Mouse (Mus musculus) activated CD4-positive, CD25-positive, alpha-beta regulatory T cell, adult 4 months (primary cell): ENCODE results near the gene Fstl1. TPM values are rescaled to one million over a fixed set of nuclear protein-coding genes. Genes with fewer than 3 reads are reported as not detected.

ENCODE experiments used
- ATAC-seq: one replicate; pipeline ENCODE4 v1.8.0; 2017
- polyA plus RNA-seq, 2 experiments: library from polyadenylated mRNA; unstranded; fragments of 100-300 nt; shearing (Covaris generic); gene quantifications; one replicate each; pipeline ENCODE4 v1.2.1; 2017

The Fstl1 gene
- polyA plus RNA-seq, 2 experiments from 2014 or later = 0.62 TPM; not detected in 1

DNA sequence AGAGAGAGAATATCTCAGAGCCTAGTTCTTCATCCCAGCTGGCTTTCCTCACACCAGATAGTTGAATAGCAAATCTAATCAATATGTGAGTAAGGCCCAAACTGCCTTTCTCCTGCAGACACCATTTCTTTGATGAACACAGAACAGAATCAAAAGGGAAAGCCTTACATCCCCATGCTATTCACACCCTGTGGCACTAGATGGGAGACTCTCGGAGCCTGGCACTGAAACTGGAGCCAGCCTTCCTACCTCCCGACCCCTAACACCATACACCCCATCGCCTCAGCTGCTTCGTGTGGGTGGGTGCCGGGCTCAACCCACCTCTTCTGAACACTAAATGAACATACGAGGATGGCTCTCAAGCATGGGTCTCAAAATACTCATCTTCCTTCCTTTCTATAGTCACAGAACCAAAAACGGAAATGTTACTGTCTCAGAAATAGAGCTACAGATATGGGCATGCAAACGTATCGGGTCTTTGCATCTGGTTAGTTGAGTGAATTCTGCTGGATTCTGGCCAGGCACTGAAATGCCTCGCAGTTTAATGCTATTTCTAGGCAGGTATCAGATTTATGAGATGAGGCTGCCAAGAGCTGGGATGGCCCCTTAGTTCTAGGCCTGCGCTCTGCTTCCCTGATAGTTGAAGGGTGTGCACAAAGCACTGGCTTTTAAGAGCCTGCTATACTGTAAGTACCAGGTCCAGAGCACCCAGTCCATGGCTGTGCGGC is 48.3 kb downstream of the Fstl1 start:
- ATAC-seq = no peak

DNA sequence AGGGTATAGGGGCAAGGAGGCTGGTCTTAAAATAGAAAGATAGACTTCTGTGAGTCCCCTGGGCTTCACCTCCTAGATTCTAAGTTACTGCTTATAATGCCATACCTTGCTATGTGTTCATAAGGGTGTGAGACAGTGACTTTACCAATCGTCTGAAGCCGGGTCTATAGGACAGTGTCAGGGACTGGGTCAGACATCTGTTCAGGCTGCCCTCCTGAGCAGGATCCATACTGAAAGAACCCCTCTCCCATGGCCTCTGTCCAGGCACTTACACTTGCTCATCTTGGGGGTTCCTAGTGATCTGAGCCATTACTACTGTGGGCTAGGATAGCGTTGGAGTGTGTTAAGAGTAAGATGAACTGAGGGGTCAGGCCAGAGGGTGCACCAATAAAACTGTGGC is 49.6 kb downstream of the Fstl1 start:
- no peak for ATAC-seq

DNA sequence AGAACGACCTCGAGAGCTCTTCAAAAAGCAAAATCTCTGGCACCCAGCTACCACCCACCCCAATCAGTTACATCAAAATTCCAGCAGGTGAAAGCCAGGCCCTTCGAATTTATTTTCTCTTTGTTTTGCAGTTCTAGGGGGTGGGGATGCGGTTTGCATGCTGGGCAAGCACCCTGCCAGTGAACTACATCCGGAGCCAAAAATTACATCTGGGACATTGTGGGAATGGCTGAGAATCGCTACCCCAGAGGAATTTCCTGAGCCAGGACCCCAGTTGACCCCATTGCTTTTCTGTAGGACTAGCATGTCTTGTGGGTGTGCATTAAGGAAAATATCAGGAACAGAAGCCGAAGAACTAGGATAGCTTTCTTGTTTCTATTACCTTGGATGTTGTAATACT is 54.4 kb downstream of the Fstl1 start:
- ATAC-seq = no peak

DNA sequence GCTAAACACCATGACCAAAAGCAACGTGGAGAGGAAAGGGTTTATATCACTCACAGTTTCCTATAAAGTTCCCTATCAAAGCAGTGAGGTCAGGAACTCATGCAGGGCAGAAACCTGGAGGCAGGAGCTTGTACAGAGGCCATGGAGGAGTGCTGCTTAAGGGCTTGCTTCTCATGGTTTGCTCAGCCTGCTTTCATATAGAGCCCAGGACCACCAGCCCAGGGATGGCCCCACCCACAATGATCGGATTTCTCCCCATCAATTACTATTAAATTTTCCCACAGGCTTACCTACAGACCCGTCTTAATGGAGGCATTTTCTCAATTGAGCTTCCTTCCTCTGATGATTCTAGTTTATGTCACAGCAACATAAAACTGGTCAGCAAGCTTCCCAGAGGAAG is 60.9 kb downstream of the Fstl1 start:
- ATAC-seq = no peak

DNA sequence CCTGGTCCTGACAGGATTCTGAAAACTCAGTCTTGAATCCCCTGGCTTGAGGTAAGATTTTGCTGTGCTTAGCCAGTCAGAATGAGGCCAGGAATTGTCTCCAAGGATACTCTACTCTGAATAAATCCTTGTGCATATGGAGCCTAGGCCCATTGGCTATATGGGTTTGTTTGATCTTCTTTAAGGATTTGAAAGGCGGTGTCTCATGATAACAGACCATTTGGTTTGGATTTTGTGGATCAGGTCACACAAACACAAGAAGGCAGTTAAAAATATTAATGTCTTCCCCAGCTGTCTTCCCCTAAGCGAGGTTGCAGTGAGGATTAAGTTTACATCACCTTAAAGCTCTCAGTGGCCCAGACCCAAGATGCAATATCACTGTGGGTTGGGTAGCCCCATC is 65.8 kb downstream of the Fstl1 start:
- no peak for ATAC-seq

DNA sequence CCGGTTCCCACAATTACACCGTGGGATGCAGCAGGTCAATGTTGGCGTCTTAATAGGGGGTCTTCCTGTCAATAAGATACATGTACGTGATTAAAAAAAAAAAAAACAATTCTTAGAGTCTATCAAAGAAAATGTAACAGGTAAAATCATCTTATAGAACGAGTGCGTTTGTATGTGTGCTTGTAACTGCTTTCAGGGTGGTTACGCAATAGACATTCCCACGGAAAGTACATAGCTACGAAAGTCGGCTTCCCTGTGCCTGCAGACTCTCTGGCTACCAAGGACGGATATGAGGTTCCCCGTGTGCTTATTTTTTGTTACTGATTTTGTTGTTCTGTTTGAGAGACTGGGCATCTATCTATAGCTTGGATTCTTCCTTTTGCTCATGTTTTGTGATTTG is 67.1 kb downstream of the Fstl1 start:
- no peak for ATAC-seq

DNA sequence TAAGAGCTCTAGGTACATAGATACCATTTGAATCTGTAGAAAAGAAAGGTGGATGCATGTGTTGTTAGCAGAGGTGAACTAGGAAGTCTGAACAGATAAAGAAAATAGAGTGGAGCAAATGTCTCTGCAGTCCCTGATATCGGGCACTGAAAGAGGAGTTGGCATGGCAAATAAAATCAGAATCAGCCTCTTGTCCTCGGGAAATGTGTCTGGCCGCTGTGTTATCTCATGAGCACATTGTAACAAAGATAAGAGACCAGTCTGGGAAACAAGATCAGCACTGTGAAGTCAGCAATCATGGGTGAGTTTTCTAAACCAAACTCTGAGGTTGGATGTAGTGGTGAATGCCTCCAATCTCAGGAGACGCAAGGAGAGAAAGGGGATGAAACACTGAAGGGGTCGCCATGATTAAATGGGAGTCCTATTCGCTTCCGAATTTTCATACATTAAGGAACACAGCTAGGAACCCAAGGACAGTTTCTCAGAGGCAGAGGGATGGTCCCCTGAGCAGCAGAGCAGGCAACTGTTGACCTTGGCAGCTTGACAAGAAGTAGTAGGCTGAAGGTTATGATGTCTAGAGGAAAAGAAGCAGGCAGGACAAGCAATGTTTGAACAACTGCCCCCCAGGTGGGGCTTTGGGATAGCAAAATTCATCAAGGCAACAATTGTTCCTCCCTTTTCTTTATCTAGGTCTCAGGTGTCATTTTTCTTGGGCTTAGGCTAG is 68.7 kb downstream of the Fstl1 start:
- no peak for ATAC-seq

DNA sequence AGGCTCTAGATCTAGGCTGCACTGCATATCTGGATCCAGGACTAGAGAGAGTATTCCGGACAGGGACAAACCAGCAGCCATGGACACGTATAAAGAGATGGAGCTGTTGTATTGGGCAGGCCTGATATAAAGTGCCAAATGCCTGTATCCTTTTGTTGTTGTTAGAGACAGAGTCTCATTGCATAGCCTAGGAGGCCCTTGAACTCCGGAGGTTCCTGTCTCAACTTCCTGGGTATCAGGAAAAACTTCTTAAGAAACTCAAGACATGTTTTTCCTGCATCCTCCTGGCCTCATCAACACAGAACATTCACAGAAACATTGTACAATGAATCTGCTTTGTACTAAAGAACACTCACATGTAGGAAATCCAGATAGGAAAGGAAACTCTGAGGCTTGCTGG is 70.4 kb downstream of the Fstl1 start:
- no peak for ATAC-seq

DNA sequence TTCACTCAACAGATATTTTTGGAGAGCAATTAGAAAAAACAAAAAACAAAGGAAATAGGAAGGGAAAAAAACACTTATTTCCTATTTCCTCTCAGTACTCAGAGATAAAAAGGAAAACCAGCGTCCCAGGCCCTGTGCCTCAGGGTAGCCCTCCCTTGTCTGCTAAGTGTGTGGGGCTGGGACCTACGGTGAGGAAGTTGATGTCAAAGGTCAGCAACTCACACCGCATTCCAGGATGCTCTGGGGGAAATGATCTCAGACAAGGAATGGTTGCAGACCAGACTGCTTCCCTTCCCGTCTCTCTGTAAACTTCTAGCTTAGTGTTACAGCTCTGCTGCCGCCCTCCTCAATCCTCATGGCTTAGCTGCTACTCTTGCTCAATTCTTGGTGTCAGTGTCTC is 74.7 kb downstream of the Fstl1 start:
- ATAC-seq = no peak

DNA sequence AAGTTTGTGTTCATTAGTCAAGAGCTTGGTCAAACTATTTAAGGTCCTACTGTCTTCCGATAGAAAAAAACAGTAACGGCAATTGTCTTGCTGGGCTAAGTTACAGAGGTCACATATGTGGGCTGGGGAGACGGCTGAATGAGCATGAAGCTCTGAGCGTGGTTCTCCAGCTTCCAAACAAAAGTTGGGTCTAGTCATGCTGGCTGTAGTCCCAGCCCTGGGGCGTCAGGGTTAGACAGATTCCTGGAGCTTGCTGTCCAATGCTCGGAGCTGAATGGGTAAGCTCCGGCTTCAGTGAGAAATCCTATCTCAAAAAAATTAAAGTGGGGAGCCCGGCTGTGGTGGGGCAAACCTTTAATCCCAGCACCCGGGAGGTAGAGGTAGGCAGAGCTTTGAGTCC is 76.6 kb downstream of the Fstl1 start:
- ATAC-seq = no peak

DNA sequence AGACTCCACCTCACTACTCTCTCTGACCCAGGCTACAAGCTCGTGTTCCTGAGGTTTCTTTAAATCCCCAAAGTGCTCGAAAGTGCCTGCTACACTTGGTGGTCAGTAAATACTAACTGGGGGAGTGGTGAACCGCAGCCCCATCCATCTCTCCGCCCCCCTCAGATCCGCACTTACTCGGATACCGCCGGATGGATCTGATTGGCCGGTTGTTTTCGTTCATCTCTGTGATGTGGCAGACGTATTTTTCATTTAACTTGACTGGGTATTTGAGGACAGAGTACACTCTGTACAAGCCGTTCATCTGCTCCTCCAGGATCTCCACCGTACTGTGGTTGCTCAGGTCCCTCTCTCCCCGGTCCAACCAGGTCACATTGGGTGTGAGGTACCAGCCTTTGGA is 77.4 kb downstream of the Fstl1 start:
- no peak for ATAC-seq

DNA sequence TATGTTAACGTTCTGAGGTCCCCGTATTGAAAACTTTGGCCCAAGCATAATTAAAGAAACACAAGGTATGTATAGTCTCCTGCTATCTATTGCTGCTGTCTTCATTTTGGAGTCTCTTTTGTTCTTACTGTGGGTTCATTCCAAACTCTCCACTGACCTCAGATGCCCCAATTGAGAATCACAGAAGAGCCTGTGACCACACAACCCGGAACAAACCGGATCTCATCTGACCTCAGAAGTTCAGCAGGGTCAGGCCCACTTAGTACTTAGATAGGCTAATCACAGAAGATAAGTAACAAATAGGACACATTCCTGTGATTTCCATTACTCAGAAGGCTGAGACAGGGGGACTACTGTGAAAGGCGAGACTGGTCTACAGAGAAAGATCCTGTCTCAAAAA is 77.9 kb downstream of the Fstl1 start:
- ATAC-seq = no peak

DNA sequence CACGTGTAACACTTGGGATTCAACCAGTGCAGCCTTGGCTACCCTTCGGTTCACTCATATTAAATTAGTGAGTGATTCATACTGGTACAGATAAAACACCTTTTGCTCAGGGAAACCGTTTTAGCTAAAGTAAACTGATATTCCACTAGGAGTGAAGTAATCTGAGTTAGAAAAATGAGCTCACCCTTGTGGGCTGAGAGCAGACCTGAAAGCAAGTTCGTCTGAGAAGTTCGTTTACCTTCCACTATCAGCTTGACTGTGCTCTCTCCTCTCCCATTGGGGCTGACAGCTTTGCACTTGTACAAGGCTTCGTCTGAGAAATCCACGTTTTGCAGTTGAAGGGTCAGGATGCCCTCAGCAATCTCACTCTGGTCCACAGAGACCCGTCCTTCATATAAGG is 78.9 kb downstream of the Fstl1 start:
- no peak for ATAC-seq

DNA sequence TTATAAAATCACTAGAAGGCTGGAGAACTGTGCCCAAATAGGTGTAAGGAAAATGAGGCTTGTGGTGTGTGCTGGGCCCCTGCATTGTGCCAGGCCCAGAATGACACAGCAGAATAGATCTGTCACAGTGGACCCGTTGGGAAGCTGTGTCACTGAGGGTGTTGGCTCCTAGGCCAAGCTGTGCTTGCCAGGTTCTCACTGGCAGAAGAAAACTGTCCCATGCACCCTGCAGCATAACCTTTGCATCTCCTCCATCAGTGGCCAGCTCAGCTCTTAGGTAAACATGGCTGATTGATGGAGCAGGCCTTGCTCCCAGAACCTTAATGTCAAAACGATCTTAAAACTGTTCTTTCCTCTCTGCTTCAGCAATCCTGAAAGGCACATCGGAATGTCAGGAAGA is 79.7 kb downstream of the Fstl1 start:
- ATAC-seq = no peak

DNA sequence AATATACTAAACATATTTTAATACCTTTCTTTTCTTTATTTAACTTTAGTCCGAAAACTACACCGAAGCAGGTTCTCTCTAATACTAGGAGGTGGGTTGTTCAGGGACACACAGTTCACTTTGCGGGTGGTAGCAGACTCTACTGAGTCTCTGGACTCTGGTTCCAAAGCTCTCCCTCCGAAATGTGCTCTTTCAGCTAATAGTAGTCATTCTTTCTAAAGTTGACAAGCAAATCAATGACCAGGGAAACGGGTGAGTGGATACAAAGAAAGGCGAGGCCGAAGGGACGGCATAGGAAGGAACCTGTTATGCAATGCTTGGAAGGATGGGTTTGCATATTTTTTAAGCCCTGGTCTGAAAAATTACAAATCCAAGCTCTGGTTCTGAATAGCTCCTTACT is 80.8 kb downstream of the Fstl1 start:
- no peak for ATAC-seq

DNA sequence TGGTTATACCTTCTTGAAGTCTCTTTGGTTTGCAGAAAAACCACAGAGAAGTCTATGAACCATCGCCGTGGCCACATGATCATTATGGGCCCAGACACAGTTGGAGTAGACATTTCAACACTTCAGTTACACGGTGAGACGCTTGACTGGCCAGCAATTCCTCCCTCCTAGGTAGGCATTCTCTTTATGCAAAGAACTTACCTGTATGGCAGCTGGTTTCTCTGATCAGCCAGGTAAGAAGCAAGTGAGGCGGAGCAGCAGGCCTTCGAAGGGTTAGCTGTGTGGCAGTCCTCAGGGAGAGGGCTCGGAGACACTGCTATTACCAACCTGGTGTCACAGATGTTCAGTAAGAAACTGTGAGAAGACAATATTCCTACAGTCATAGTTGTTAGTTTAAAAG is 83.5 kb downstream of the Fstl1 start:
- ATAC-seq = no peak

DNA sequence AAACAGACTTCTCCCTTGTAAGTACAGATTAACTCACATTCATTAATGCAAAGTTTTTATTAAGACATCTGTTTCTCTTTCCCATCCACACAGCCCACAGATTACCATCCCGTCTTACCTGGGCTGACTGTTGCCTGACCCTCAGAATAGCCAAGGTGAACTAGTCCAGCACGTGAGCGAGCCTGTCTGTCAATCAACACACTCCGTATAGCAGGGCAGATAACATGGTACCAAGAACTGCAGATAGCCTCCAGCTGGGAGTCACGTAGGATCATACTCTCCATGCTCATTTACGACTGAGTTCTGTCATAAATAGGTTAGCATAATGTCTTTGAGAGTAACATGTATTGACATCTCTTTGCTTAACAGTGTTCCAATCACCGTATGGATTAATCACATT is 84.4 kb downstream of the Fstl1 start, which contains the start of gene Gm36028:
TSS of gene Gm36028 (minus strand) at position 118 of the 400 bp plus-strand sequence.
- ATAC-seq = no peak

DNA sequence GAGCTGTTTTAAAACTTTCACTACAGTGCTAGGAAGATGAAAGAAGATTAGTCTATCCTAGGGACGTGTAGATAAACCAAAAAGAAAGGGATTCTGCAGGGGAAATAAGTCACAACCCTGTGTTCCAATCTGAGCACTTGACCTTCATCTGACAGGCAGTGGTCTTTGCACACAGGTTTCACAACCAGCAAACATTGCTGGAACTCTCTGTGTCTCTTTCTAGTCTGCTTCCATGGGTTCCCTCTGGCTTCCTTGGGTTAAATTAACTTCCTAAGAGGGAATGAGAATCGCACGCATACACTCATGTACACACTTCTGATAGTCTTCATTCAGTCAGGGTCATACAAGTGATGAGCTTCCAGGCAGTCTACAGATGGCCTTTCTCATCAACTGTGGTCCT is 87.2 kb downstream of the Fstl1 start:
- ATAC-seq = no peak

DNA sequence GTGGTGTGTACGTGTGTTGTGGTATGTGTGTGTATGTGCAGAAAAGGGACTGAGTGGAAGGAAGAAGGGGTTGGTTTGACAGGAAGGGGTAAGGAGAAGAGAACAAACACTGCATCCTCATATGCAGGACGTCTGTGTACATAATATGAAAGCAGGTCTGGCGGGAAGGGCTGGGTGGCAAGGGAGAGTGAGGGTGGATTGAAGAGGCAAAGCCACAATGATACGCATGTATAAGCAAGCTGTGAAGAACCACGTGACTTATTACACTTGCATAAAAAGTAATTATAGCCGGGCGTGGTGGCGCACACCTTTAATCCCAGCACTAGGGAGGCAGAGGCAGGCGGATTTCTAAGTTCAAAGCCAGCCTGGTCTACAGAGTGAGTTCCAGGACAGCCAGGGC is 89.2 kb downstream of the Fstl1 start:
- ATAC-seq = no peak

DNA sequence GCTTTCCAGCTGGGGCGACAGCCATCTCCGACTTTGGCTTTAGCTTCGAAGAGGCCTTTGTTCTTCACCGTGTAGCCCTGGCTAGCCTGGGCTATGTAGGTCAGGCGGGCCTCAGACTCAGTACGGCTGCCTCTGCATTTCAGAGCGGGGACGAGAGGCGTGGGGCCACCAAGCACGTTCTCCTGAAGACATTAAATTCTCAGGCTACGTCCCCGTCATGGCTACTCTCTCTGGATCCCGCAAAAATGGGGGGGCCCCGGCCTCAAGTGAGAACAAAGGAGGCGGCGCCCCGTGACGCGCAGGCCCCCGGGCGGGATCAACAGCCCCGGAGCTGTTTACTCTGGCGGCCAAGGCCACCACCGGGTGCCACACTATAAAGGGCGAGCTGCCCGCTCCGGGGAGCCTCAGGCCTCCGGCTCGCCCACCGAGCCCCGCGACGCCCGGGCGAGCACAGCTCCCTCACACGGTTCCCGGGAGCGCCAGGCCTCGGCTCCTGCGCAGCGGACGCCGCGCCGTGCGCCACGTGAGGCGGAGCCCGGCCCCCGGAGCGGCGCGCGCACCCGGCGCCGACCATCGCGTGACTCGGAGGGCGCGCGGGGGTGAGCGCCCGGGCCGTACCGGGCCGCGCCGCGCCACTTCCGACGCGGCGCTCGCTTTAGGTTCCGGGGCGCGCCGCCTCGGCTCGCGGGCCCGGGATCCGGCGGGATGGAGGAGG is 91.3 kb downstream of the Fstl1 start, which contains the start of gene Lrrc58:
TSS of gene Lrrc58 (plus strand) at position 599 of the 715 bp plus-strand sequence.
- ATAC-seq = peak; percentile 84

DNA sequence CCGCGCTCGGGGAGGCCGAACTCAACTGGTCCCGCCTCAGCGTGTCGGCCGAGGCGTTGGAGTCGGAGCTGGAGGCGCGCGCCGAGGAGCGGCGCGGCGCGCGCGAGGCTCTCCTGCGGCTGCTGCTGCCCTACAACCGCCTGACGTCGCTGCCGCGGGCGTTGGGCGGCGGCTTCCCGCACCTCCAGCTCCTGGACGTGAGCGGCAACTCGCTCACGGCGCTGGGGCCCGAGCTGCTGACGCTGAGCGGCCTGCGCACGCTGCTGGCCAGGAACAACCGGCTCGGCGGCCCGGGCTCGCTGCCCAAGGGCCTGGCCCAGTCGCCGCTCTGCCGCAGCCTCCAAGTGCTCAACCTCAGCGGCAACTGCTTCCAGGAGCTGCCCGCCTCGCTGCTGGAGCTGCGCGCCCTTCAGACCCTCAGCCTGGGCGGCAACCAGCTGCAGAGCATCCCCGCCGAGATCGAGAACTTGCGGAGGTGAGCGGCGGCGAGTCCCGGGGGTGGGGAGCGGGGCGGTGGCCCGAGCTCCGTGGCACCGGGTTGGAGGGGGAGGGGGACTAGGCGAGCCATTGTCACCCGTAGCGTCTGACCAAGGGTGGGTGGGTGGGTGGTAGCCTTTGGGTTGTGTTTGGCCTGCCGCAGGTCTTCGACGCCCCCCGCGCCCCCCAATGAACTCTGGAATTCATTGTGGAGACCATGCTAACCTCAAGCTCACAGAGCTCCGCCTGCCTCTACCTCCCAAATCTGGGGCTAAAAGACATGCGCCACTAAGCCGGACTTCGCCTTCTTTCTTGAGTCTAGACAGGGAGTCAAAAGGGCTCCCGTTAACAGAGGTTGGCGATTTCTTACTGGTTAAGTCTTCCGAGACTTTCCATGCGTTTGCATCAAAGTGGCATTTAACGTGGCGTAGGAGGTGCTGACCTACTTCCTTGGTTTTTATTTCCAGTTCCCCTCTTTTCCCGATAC is 92.1 kb downstream of the Fstl1 start:
- ATAC-seq = peak; percentile 54

DNA sequence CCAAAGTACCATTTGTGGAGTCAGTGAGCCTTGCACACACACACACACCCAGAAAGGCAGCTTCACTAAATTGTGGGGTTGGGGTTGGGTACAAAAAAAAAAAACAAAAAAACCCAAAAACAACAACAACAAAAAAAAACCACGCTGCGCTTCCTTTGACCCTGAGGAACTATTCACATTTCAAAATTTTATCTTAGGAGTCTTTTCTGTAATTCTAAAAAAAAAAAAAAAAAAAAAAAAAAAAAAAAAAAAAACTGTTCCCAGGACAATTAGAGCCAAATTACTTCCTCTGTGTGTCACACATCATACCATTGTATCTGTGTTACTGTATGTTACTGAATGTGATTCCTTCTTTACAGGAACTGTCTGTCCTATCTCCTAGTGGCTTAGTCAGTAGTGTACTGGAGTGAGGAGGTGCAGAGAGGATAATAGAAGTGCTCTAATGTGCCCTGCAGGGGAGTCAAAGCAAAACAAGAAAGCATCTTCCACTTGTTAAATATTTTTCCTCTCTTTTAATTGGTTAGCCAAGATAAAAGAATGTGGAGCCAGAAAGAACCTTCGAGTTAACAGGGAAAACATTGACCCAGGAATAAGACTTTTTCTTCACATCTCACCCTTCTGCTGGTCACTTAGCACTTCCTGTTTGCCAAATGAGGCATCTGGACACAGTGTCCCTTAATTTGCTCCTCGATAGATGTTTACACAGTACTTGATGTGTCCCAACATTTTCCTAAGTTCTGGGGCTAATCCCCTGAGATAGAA is 93.0 kb downstream of the Fstl1 start:
- no peak for ATAC-seq
